Mouse (Mus musculus) cortical plate, adult 2 months (tissue): ENCODE results near the gene Vdac1.

Experiments used
- CTCF ChIP-seq: fragments of 200-500 bp; IDR thresholded peaks from 2 replicates; pipeline ENCODE4 v1.5.1; 2011; ENCODE audit warnings: mild to moderate bottlenecking, control low read depth, low read length; ENCODE audit not compliant: insufficient read depth; ENCODE audit errors: extremely low read depth
- POLR2A ChIP-seq: fragments of 200-500 bp; IDR thresholded peaks from 2 replicates; pipeline ENCODE4 v1.6.1; 2011; ENCODE audit warnings: mild to moderate bottlenecking, low read length, control low read depth; ENCODE audit not compliant: insufficient read depth; ENCODE audit errors: extremely low read depth

DNA sequence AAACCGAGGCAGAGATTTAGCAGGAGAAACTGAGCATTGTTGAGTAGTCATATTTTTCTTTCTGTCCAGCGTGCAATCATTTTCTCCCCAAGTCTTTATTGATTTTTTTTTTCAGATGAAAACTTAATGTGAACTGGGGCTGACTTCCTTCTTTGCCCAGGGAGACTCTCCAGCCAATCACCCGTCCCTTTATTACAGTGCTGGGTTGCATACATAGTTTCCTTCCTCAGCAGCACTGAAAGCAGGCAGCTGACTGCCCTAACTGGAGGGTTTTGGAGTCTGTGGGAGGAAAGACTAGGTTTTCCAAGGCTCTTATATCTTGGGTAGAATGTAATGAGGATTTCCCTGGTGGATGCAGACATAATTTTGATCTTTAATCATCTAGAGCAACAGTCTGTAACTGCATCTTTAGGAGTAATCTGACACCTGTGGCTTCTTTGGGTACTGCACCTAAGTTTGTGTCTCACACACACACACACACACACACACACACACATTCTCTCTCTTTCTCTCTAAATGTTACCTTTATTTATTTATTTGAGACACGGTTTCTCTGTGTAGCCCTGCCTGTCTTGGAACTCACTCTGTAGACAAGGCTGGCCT, 36.8 kb downstream of the Vdac1 start:
- TF ChIP-seq CTCF = no peak
- TF ChIP-seq POLR2A = no peak
